Mouse (Mus musculus) liver, adult 2 months (tissue): Measurements from ENCODE around the gene 1700007K13Rik.
"Not testable (repeated sequence)": the region's sequence is repeated elsewhere in the genome, so short reads cannot be mapped to it uniquely, and the experiment has no call there.

Experiments used
- CTCF ChIP-seq: fragments of 200-500 bp; IDR thresholded peaks from 2 replicates; pipeline ENCODE4 v1.5.1; 2011; ENCODE audit warnings: low read depth, low read length, control low read depth
- POLR2A ChIP-seq: fragments of 200-500 bp; IDR thresholded peaks from 2 replicates; pipeline ENCODE4 v1.6.1; 2011; ENCODE audit warnings: low read length, control low read depth; ENCODE audit not compliant: insufficient read depth; ENCODE audit errors: extremely low read depth

GRCm38 (mm10) chr2:28477993-28478392, 11.9 kb upstream of the 1700007K13Rik start:
- not testable (repeated sequence) for TF ChIP-seq CTCF, POLR2A
